Mouse (Mus musculus) central nervous system, embryonic 11.5 days (tissue): ENCODE measurements around the gene Slc51a. TPM values are rescaled to one million over a fixed set of nuclear protein-coding genes. Genes with fewer than 3 reads are reported as not detected.

ENCODE experiments used
- polyA plus RNA-seq: library from polyadenylated mRNA; depleted of rRNA; stranded (reverse); fragments of >200 nt; gene quantifications from 2 replicates; pipeline ENCODE4 v1.2.3, GENCODE M21; 2012; rRNA removed

Slc51a gene
- polyA plus RNA-seq = 0.07 and 0.15 TPM in 2 replicates

GRCm38 (mm10) chr16:32487234-32488111 lies at the start of gene Slc51a:
Slc51a (minus strand) TSS chr16:32487879.

GRCm38 (mm10) chr16:32495965-32496364 lies 8.3 kb upstream of the Slc51a start, which contains the start of gene Zdhhc19:
Zdhhc19 (plus strand) TSS chr16:32496265.

GRCm38 (mm10) chr16:32430474-32431046 lies 57.1 kb downstream of the Slc51a start, which contains the start of gene Pcyt1a:
Pcyt1a (plus strand) TSS chr16:32430921.

Other genes with a start within 250 kb of the Slc51a start
- 19.1 and 20.0 TPM in 2 replicates for gene Fbxo45, start 240.7 kb downstream of the Slc51a start, polyA plus RNA-seq
- gene Wdr53, start 240.7 kb downstream of the Slc51a start, polyA plus RNA-seq = 13.8 and 20.1 TPM in 2 replicates
- gene Smco1, start 216.4 kb downstream of the Slc51a start, polyA plus RNA-seq = not detected in 2 replicates
- gene Rnf168, start 210.4 kb downstream of the Slc51a start, polyA plus RNA-seq = 25.1 and 35.4 TPM in 2 replicates
- 17.5 and 29.2 TPM in 2 replicates for gene Ubxn7, start 155.6 kb downstream of the Slc51a start, polyA plus RNA-seq
- 0.29 TPM in 1 of 2 replicates, not detected in the other for gene Tm4sf19, start 87.4 kb downstream of the Slc51a start, polyA plus RNA-seq
- 15.7 and 21.7 TPM in 2 replicates for gene Tctex1d2, start 68.2 kb downstream of the Slc51a start, polyA plus RNA-seq
- 26.1 and 36.6 TPM in 2 replicates for gene Pcyt1a, start 57.0 kb downstream of the Slc51a start, polyA plus RNA-seq
- gene Zdhhc19, start 8.4 kb upstream of the Slc51a start, polyA plus RNA-seq = not detected in 2 replicates
- gene Tfrc, start 121.0 kb upstream of the Slc51a start, polyA plus RNA-seq = 51.7 and 78.3 TPM in 2 replicates
- 55.3 and 74.2 TPM in 2 replicates for gene Tnk2, start 156.0 kb upstream of the Slc51a start, polyA plus RNA-seq
- gene Muc4, start 248.0 kb upstream of the Slc51a start, polyA plus RNA-seq = 0.28 and 0.36 TPM in 2 replicates